Mouse (Mus musculus) liver, embryonic 14.5 days (tissue): ENCODE measurements around the gene Supt5. TPM values are rescaled to one million over a fixed set of nuclear protein-coding genes. Genes with fewer than 3 reads are reported as not detected.

Experiments
- ATAC-seq: fragments of 200-750 bp; cut with Nextera tagmentation; 2 replicates; pipeline ENCODE4 v1.8.0; 2017; ENCODE audit warnings: moderate number of reproducible peaks, mild to moderate bottlenecking, moderate library complexity; ENCODE audit not compliant: insufficient read depth
- DNase-seq, 3 experiments: peaks; one replicate each; pipeline ENCODE4 v3.0.0-alpha.2; 2012 to 2013; ENCODE audit warnings: low read depth in 3 of 3, low spot score in 3 of 3
- H3K27ac ChIP-seq: fragments of 300-500 bp; sonication (generic); 2 replicates; pipeline ENCODE4 v1.5.1; 2014; ENCODE audit warnings: moderate library complexity, mild to moderate bottlenecking, control low read depth, inconsistent platforms
- H3K27me3 ChIP-seq: fragments of 300-500 bp; sonication (generic); 2 replicates; pipeline ENCODE4 v1.6.1; 2014; ENCODE audit warnings: mild to moderate bottlenecking, low read length, moderate library complexity; ENCODE audit not compliant: control insufficient read depth, insufficient read depth
- H3K36me3 ChIP-seq: fragments of 300-500 bp; sonication (generic); replicated peaks from 2 replicates; pipeline ENCODE4 v1.6.1; 2014; ENCODE audit warnings: low read depth; ENCODE audit not compliant: control insufficient read depth, insufficient read depth
- H3K4me1 ChIP-seq, 2 experiments: fragments of 200-500 bp in 1 of 2; fragments of 300-500 bp in 1 of 2; sonication (generic) in 1 of 2; replicated peaks; 2 replicates each; pipeline ENCODE4 v1.6.1; 2012 to 2014; ENCODE audit warnings: antibody characterized with exemption in 1 of 2, inconsistent platforms in 1 of 2, low read length in 1 of 2; ENCODE audit not compliant: control insufficient read depth in 2 of 2, insufficient read depth in 2 of 2
- H3K4me2 ChIP-seq: fragments of 300-500 bp; sonication (generic); 2 replicates; pipeline ENCODE4 v1.6.1; 2014; ENCODE audit warnings: low read depth, mild to moderate bottlenecking, control low read depth, moderate library complexity
- H3K4me3 ChIP-seq, 2 experiments: fragments of 200-500 bp in 1 of 2; fragments of 300-500 bp in 1 of 2; sonication (generic) in 1 of 2; 2 replicates each; pipeline ENCODE4 v1.5.1; 2012 to 2014; ENCODE audit warnings: low read depth in 2 of 2, low read length in 2 of 2, mild to moderate bottlenecking in 2 of 2, control low read depth in 1 of 2, inconsistent platforms in 1 of 2, moderate library complexity in 1 of 2; ENCODE audit not compliant: insufficient read depth in 1 of 2
- H3K9ac ChIP-seq: fragments of 300-500 bp; sonication (generic); replicated peaks from 2 replicates; pipeline ENCODE4 v1.6.1; 2014; ENCODE audit warnings: mild to moderate bottlenecking, control low read depth, moderate library complexity
- H3K9me3 ChIP-seq: fragments of 300-500 bp; sonication (generic); 2 replicates; pipeline ENCODE4 v1.6.1; 2016; ENCODE audit warnings: low read length, mixed read lengths; ENCODE audit not compliant: control insufficient read depth
- CTCF ChIP-seq: IDR thresholded peaks from 2 replicates; pipeline ENCODE4 v1.5.1; 2016; ENCODE audit warnings: antibody characterized with exemption, low read depth, control low read depth
- EP300 ChIP-seq: IDR thresholded peaks from 2 replicates; pipeline ENCODE4 v1.6.1; 2016; ENCODE audit warnings: antibody characterized with exemption, low read depth
- WGBS: fragments of 180-500 bp; shearing (Covaris S2); extraction: QIAGEN DNeasy Blood & Tissue Kit; methylation state at CpG from one replicate; pipeline ENCODE4 v1.1.7; 2014; ENCODE audit not compliant: insufficient replicate concordance; 5-methylcytosine and 5-hydroxymethylcytosine counted together
- polyA plus RNA-seq, 2 experiments: library from polyadenylated mRNA; depleted of rRNA in 1 of 2; stranded (reverse) in 1 of 2; unstranded in 1 of 2; fragments of >200 nt; fragmentation: Nextera tagmentation in 1 of 2; extraction: Ambion mirVana in 1 of 2; gene quantifications; 2 replicates each; pipeline versions ENCODE4 v1.2.1 to v1.2.3; 2012 to 2014

The Supt5 gene
- polyA plus RNA-seq, 2 experiments = 21.7 to 29.6 TPM

GRCm38 (mm10) chr7:28344637-28345036 is 6.1 kb upstream of the Supt5 start:
- Histone ChIP-seq H3K9ac (no peak overlapping the region), H3K4me2 (no peak overlapping the region), H3K36me3 (no peaks in the 10 kb centered on the region), H3K4me3 (no peak overlapping the region), H3K9me3 (no peaks in the 10 kb centered on the region), H3K4me1 (peaks cover 3 to 16% of the 10 kb centered on the region in 2 experiments), H3K27ac (no peak overlapping the region), H3K27me3 (no peaks in the 10 kb centered on the region)
- ATAC-seq (no peak), DNase-seq (peak; percentile 60 to 64 (median 61))
- peak; percentile 89 for TF ChIP-seq CTCF
- no peak for TF ChIP-seq EP300
- WGBS = 3% methylated on average over 4 of the region's 4 CpGs

DNA sequence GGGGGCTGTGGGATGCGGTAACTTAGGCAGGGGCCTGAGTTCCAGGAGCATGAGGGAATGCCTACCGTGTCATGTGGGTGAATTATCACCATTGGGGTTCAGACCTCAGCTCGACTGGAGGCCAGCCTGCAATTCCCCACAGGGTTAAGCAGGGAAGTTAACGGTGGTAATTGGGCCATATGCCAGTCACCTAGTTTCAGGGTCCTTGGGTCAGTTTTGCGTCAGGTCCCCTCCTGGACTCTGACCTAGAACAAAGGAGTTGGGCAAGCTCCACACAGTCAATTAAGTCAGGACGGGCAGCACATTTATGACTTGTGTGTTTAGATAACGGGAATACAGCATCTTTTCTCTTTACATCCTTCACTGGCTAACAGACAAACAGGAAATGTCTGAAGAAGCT is 2.8 kb upstream of the Supt5 start:
- H3K27me3 ChIP-seq = no peaks in the 10 kb centered on the region
- no peak for ATAC-seq
- TF ChIP-seq EP300 (no peak), CTCF (no peak)
- H3K4me3 ChIP-seq = no peak overlapping the region
- H3K9me3 ChIP-seq = no peaks in the 10 kb centered on the region
- H3K9ac ChIP-seq = no peak overlapping the region
- 47% methylated on average over 7 of the region's 7 CpGs for WGBS
- H3K4me1 ChIP-seq = peaks cover 4 to 17% of the 10 kb centered on the region in 2 experiments
- no peak for DNase-seq
- H3K27ac ChIP-seq = no peak overlapping the region
- no peak overlapping the region for H3K4me2 ChIP-seq
- H3K36me3 ChIP-seq = no peaks in the 10 kb centered on the region

GRCm38 (mm10) chr7:28339213-28339917 is 819 bp upstream of the Supt5 start:
- DNase-seq (peak; percentile 44 to 59 (median 50)), ATAC-seq (no peak)
- H3K4me2 ChIP-seq = peak overlapping the region; percentile 96
- H3K27me3 ChIP-seq = no peaks in the 10 kb centered on the region
- H3K27ac ChIP-seq = peak overlapping the region; percentile 86
- no peaks in the 10 kb centered on the region; the same call in 1 of the 2 replicates for H3K36me3 ChIP-seq
- no peaks in the 10 kb centered on the region for H3K9me3 ChIP-seq
- 33% methylated on average over 19 of the region's 19 CpGs for WGBS
- no peak for TF ChIP-seq EP300
- peak; percentile 56 for TF ChIP-seq CTCF
- H3K4me1 ChIP-seq = peaks cover 4 to 15% of the 10 kb centered on the region in 2 experiments
- peak overlapping the region; percentile 69 to 98 for H3K4me3 ChIP-seq
- H3K9ac ChIP-seq = peak overlapping the region; percentile 58

DNA sequence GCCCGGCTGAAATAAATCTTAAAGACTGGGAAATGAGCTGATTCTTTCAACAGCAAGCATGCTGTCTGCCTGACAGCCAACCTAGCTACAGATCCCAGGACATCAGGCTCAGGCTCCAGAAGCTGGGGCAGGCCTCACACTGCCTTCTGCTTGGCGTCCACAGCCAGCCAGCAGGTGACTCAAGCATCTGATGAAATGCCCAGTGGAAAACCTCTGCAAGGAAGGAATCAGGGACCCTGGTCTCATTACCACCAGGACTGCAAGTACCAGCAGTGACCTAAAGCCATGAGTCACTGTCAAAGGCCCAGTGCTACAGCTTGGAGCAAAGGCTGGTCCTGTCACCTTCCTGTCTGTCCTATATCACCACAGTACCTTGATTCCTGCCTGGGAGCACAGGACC is 3.1 kb downstream of the Supt5 start:
- ATAC-seq = no peak
- Histone ChIP-seq H3K27ac (no peak overlapping the region), H3K36me3 (peaks cover 7% of the 10 kb centered on the region; the same call in 1 of the 2 replicates), H3K4me3 (no peak overlapping the region), H3K4me2 (no peak overlapping the region), H3K9ac (no peak overlapping the region), H3K9me3 (no peaks in the 10 kb centered on the region), H3K4me1 (peaks cover 4 to 6% of the 10 kb centered on the region in 2 experiments), H3K27me3 (no peaks in the 10 kb centered on the region)
- 72% methylated on average over 2 of the region's 2 CpGs for WGBS
- DNase-seq = no peak
- no peak for TF ChIP-seq CTCF
- no peak for TF ChIP-seq EP300

- DNase-seq (no peak), ATAC-seq (no peak)
- Histone ChIP-seq H3K27me3 (no peaks in the 10 kb centered on the region), H3K9me3 (no peaks in the 10 kb centered on the region), H3K27ac (no peak overlapping the region), H3K4me3 (no peak overlapping the region), H3K9ac (no peak overlapping the region), H3K4me2 (no peak overlapping the region), H3K36me3 (peaks cover 10% of the 10 kb centered on the region), H3K4me1 (peaks cover 4 to 5% of the 10 kb centered on the region in 2 experiments)
- TF ChIP-seq EP300 (no peak), CTCF (no peak)
- 79% methylated on average over 4 of the region's 4 CpGs for WGBS
Observed at GRCm38 (mm10) chr7:28334534-28334933, 4.0 kb downstream of the Supt5 start.
